Mouse (Mus musculus) neural tube, embryonic 14.5 days (tissue): ENCODE results near the gene Ubxn11. TPM values are rescaled to one million over a fixed set of nuclear protein-coding genes. Genes with fewer than 3 reads are reported as not detected.

ENCODE experiments used
- ATAC-seq: fragments of 200-750 bp; cut with Nextera tagmentation; 2 replicates; pipeline ENCODE4 v1.8.0; 2017; ENCODE audit warnings: low read depth, mild to moderate bottlenecking, moderate TSS enrichment, moderate library complexity
- H3K27ac ChIP-seq: fragments of 300-500 bp; sonication (generic); 2 replicates; pipeline ENCODE4 v1.5.1; 2014; ENCODE audit warnings: low read depth, mild to moderate bottlenecking, control low read depth, low read length, moderate library complexity, mixed read lengths
- H3K27me3 ChIP-seq: fragments of 300-500 bp; sonication (generic); 2 replicates; pipeline ENCODE4 v1.6.1; 2014; ENCODE audit warnings: low read length; ENCODE audit not compliant: control insufficient read depth, insufficient read depth
- H3K36me3 ChIP-seq: fragments of 300-500 bp; sonication (generic); 2 replicates; pipeline ENCODE4 v1.6.1; 2014; ENCODE audit warnings: low read length, mixed read lengths; ENCODE audit not compliant: control insufficient read depth, insufficient read depth
- H3K4me1 ChIP-seq: fragments of 300-500 bp; sonication (generic); 2 replicates; pipeline ENCODE4 v1.6.1; 2014; ENCODE audit warnings: low read length; ENCODE audit not compliant: control insufficient read depth, insufficient read depth
- H3K4me2 ChIP-seq: fragments of 300-500 bp; sonication (generic); 2 replicates; pipeline ENCODE4 v1.6.1; 2014; ENCODE audit warnings: mild to moderate bottlenecking, low read depth, low read length, control low read depth
- H3K4me3 ChIP-seq: fragments of 300-500 bp; sonication (generic); 2 replicates; pipeline ENCODE4 v1.5.1; 2014; ENCODE audit warnings: low read depth, low read length, control low read depth, mixed read lengths
- H3K9ac ChIP-seq: fragments of 300-500 bp; sonication (generic); replicated peaks from 2 replicates; pipeline ENCODE4 v1.6.1; 2014; ENCODE audit warnings: low read depth, mild to moderate bottlenecking, control low read depth, low read length, mixed read lengths
- H3K9me3 ChIP-seq: fragments of 300-500 bp; sonication (generic); 2 replicates; pipeline ENCODE4 v1.6.1; 2016; ENCODE audit warnings: low read length; ENCODE audit not compliant: control insufficient read depth
- WGBS: fragments of 180-500 bp; shearing (Covaris S2); extraction: QIAGEN DNeasy Blood & Tissue Kit; methylation state at CpG from one replicate; pipeline ENCODE4 v1.1.7; 2014; 5-methylcytosine and 5-hydroxymethylcytosine counted together
- polyA plus RNA-seq: library from polyadenylated mRNA; unstranded; fragments of >200 nt; fragmentation: Nextera tagmentation; extraction: Ambion mirVana; gene quantifications from 2 replicates; pipeline ENCODE4 v1.2.1, GENCODE M21; 2014

Gene Ubxn11
- polyA plus RNA-seq, 1 experiment from 2014 or later: 26.9 TPM

GRCm38 (mm10) chr4:134127121-134127455 lies 24.7 kb downstream of the Ubxn11 start:
- 0 out of 2 replicates have a peak overlapping the region, but pooled peaks have one; percentile 25 for H3K9ac ChIP-seq
- no peaks in the 10 kb centered on the region for H3K27me3 ChIP-seq
- no peak overlapping the region for H3K27ac ChIP-seq
- H3K9me3 ChIP-seq: no peaks in the 10 kb centered on the region
- H3K4me2 ChIP-seq: no peak overlapping the region
- no peak for ATAC-seq
- no peak overlapping the region for H3K4me3 ChIP-seq
- peaks cover 11% of the 10 kb centered on the region; the same call in 1 of the 2 replicates for H3K4me1 ChIP-seq
- 84% methylated on average over 7 of the region's 7 CpGs for WGBS
- no peaks in the 10 kb centered on the region for H3K36me3 ChIP-seq

GRCm38 (mm10) chr4:134127793-134128192 lies 25.4 kb downstream of the Ubxn11 start:
- no peaks in the 10 kb centered on the region for H3K27me3 ChIP-seq
- peak overlapping the region; percentile 78 for H3K4me2 ChIP-seq
- peak overlapping the region; percentile 92 for H3K9ac ChIP-seq
- WGBS: 66% methylated on average over 8 of the region's 8 CpGs
- ATAC-seq: no peak
- H3K4me1 ChIP-seq: peaks cover 11% of the 10 kb centered on the region; the same call in 1 of the 2 replicates
- H3K36me3 ChIP-seq: no peaks in the 10 kb centered on the region
- peak overlapping the region; percentile 84 for H3K4me3 ChIP-seq
- H3K9me3 ChIP-seq: no peaks in the 10 kb centered on the region
- H3K27ac ChIP-seq: no peak overlapping the region

- peak within 1 kb of the TSS; percentile 78 for H3K4me2 ChIP-seq
- ATAC-seq: peak; percentile 96
- WGBS: under 1% methylated on average over 46 of the region's 50 CpGs
- H3K36me3 ChIP-seq: no peaks in the 10 kb centered on the region
- H3K27me3 ChIP-seq: no peaks in the 10 kb centered on the region
- peak within 1 kb of the TSS; percentile 76 for H3K27ac ChIP-seq
- peaks cover 11% of the 10 kb centered on the region; the same call in 1 of the 2 replicates for H3K4me1 ChIP-seq
- no peaks in the 10 kb centered on the region for H3K9me3 ChIP-seq
- H3K4me3 ChIP-seq: peak within 1 kb of the TSS; percentile 84
- H3K9ac ChIP-seq: peak within 1 kb of the TSS; percentile 92
Observed at GRCm38 (mm10) chr4:134128221-134128982, 26.0 kb downstream of the Ubxn11 start, which contains the start of gene Sh3bgrl3. Gene Sh3bgrl3 (minus strand): TSS chr4:134128789.

- peak overlapping the region; percentile 78 for H3K4me2 ChIP-seq
- peak; percentile 3; the same call in 1 of the 2 replicates for ATAC-seq
- peak overlapping the region; percentile 92 for H3K9ac ChIP-seq
- H3K27ac ChIP-seq: peak overlapping the region; percentile 57; the same call in 1 of the 2 replicates
- no peaks in the 10 kb centered on the region for H3K36me3 ChIP-seq
- no peaks in the 10 kb centered on the region for H3K9me3 ChIP-seq
- peak overlapping the region; percentile 84 for H3K4me3 ChIP-seq
- WGBS: 6% methylated on average over 14 of the region's 14 CpGs
- H3K27me3 ChIP-seq: no peaks in the 10 kb centered on the region
- peaks cover 11% of the 10 kb centered on the region; the same call in 1 of the 2 replicates for H3K4me1 ChIP-seq
Observed at GRCm38 (mm10) chr4:134128983-134129362, 26.6 kb downstream of the Ubxn11 start.

- peak overlapping the region; percentile 92; the same call in 1 of the 2 replicates for H3K9ac ChIP-seq
- no peaks in the 10 kb centered on the region for H3K36me3 ChIP-seq
- no peaks in the 10 kb centered on the region for H3K9me3 ChIP-seq
- 51% methylated on average over 6 of the region's 6 CpGs for WGBS
- peak overlapping the region; percentile 78 for H3K4me2 ChIP-seq
- no peak overlapping the region for H3K4me3 ChIP-seq
- no peak overlapping the region for H3K27ac ChIP-seq
- no peak for ATAC-seq
- H3K27me3 ChIP-seq: no peaks in the 10 kb centered on the region
- peaks cover 11% of the 10 kb centered on the region; the same call in 1 of the 2 replicates for H3K4me1 ChIP-seq
Observed at GRCm38 (mm10) chr4:134129482-134129881, 27.1 kb downstream of the Ubxn11 start.

- Histone ChIP-seq H3K36me3 (no peaks in the 10 kb centered on the region), H3K4me2 (no peak overlapping the region), H3K4me3 (no peak overlapping the region), H3K9me3 (no peaks in the 10 kb centered on the region), H3K27me3 (no peaks in the 10 kb centered on the region), H3K27ac (no peak overlapping the region), H3K9ac (no peak overlapping the region), H3K4me1 (peaks cover 10% of the 10 kb centered on the region; the same call in 1 of the 2 replicates)
- 83% methylated on average over 3 of the region's 3 CpGs for WGBS
- ATAC-seq: no peak
Observed at GRCm38 (mm10) chr4:134132117-134132516, 29.7 kb downstream of the Ubxn11 start.

GRCm38 (mm10) chr4:134132519-134133095 lies 30.2 kb downstream of the Ubxn11 start:
- Histone ChIP-seq H3K4me1 (peaks cover 5% of the 10 kb centered on the region; the same call in 1 of the 2 replicates), H3K9ac (no peak overlapping the region), H3K27me3 (no peaks in the 10 kb centered on the region), H3K36me3 (no peaks in the 10 kb centered on the region), H3K4me3 (no peak overlapping the region), H3K27ac (no peak overlapping the region), H3K9me3 (no peaks in the 10 kb centered on the region), H3K4me2 (no peak overlapping the region)
- WGBS: 89% methylated on average over 8 of the region's 8 CpGs
- ATAC-seq: no peak

- no peak for ATAC-seq
- no peak overlapping the region for H3K4me3 ChIP-seq
- no peak overlapping the region for H3K9ac ChIP-seq
- H3K9me3 ChIP-seq: no peaks in the 10 kb centered on the region
- H3K4me1 ChIP-seq: no peaks in the 10 kb centered on the region
- H3K36me3 ChIP-seq: no peaks in the 10 kb centered on the region
- no peak overlapping the region for H3K27ac ChIP-seq
- H3K27me3 ChIP-seq: no peaks in the 10 kb centered on the region
- 79% methylated on average over 3 of the region's 3 CpGs for WGBS
- no peak overlapping the region for H3K4me2 ChIP-seq
Observed at GRCm38 (mm10) chr4:134136280-134136926, 34.0 kb downstream of the Ubxn11 start.

- no peak for ATAC-seq
- H3K9ac ChIP-seq: no peak overlapping the region
- no peak overlapping the region for H3K4me3 ChIP-seq
- H3K27ac ChIP-seq: no peak overlapping the region
- 87% methylated on average over 2 of the region's 2 CpGs for WGBS
- H3K4me1 ChIP-seq: no peaks in the 10 kb centered on the region
- H3K9me3 ChIP-seq: no peaks in the 10 kb centered on the region
- no peak overlapping the region for H3K4me2 ChIP-seq
- H3K27me3 ChIP-seq: no peaks in the 10 kb centered on the region
- no peaks in the 10 kb centered on the region for H3K36me3 ChIP-seq
Observed at GRCm38 (mm10) chr4:134138857-134139256, 36.5 kb downstream of the Ubxn11 start.
